Mouse (Mus musculus): ENCODE measurements around the gene Gapvd1. TPM values are rescaled to one million over a fixed set of nuclear protein-coding genes. Genes with fewer than 3 reads are reported as not detected.

Gene Gapvd1
- polyA plus RNA-seq, 1 experiment from 2014 or later, result 92.2 TPM

- Histone ChIP-seq H3K9me3 (ENCODE audit: control insufficient read depth, low read length) (no peaks in the 10 kb centered on the region), H3K4me2 (replicated peaks; ENCODE audit: low read depth, low read length) (no peak overlapping the region), H3K27me3 (ENCODE audit: control insufficient read depth, insufficient read depth, low read length) (no peaks in the 10 kb centered on the region), H3K9ac (ENCODE audit: low read depth, low read length) (no peak overlapping the region), H3K36me3 (ENCODE audit: control insufficient read depth, insufficient read depth, low read length) (peaks cover 4% of the 10 kb centered on the region; the same call in 1 of the 2 replicates), H3K4me3 (ENCODE audit: low read length) (no peak overlapping the region), H3K4me1 (ENCODE audit: control insufficient read depth, insufficient read depth, low read length) (no peaks in the 10 kb centered on the region), H3K27ac (ENCODE audit: low read depth, low read length) (no peak overlapping the region)
- ATAC-seq (ENCODE audit: low FRiP score, low TSS enrichment), result no peak
- WGBS, result 96% methylated on average over 12 of the region's 12 CpGs
These were observed 13.5 kb downstream of the Gapvd1 start for GRCm38 (mm10) chr2:34741390-34742159.

DNA sequence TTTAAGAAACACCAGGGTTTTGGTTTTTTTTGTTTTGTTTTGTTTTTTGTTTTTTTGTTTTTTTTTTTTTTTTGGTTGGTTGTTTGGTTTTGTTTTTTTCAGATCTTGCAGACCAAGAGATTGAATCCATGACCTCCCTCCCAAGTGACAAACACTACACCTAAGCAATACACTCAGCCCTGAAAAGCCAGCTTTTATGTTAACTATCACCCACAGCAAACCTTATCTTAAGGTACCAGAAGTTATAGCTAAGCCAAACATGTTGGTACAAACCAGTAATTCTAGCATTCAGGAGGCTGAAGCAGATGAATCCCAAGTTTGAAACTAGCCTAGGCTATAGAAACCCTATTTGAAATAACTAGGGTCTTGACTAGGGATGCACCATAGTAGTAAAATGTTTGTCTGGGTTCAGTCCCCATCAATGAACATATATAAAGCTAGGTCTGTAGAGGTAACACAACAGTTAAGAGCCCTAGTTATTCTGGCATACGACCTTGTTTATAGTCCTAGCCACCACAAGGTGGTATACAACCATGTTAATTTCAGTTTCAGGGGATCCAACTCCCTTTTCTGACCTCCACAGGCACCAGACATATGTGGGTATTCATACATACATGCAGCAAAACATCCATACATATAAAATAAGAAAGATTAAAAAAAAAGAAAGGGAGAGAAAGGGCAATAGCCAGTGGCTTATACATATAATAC, 15.2 kb downstream of the Gapvd1 start:
- no peaks in the 10 kb centered on the region for H3K9me3 ChIP-seq (ENCODE audit: control insufficient read depth, low read length)
- H3K4me2 ChIP-seq (replicated peaks; ENCODE audit: low read depth, low read length), result no peak overlapping the region
- no peaks in the 10 kb centered on the region for H3K4me1 ChIP-seq (ENCODE audit: control insufficient read depth, insufficient read depth, low read length)
- 78% methylated on average over 1 of the region's 1 CpGs for whole genome bisulfite sequencing
- H3K9ac ChIP-seq (ENCODE audit: low read depth, low read length), result no peak overlapping the region
- no peaks in the 10 kb centered on the region for H3K27me3 ChIP-seq (ENCODE audit: control insufficient read depth, insufficient read depth, low read length)
- no peak overlapping the region for H3K27ac ChIP-seq (ENCODE audit: low read depth, low read length)
- H3K36me3 ChIP-seq (ENCODE audit: control insufficient read depth, insufficient read depth, low read length), result no peaks in the 10 kb centered on the region
- no peak for ATAC-seq (ENCODE audit: low FRiP score, low TSS enrichment)
- H3K4me3 ChIP-seq (ENCODE audit: low read length), result no peak overlapping the region

DNA sequence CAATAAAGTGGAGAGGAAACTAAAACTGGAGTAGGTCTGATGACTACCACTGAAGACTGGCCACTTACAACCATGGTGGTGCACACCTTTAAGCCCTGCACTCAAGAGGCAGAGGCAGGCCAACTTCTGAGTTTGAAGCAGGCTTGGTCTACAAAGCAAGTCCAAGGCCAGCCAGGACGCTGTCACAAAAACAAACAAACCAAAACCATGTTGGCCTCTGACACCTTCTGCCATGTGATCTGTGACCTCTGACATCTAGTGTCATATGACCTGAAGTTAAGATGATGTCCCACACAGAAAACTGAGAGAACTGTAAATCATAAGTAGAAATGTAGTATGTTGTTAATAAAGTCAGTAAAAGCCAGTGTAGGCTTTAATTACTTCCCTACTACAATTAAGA, 17.1 kb downstream of the Gapvd1 start:
- 25% methylated on average over 1 of the region's 1 CpGs for WGBS
- Histone ChIP-seq H3K9ac (ENCODE audit: low read depth, low read length) (no peak overlapping the region), H3K27me3 (ENCODE audit: control insufficient read depth, insufficient read depth, low read length) (no peaks in the 10 kb centered on the region), H3K4me3 (ENCODE audit: low read length) (no peak overlapping the region), H3K4me1 (ENCODE audit: control insufficient read depth, insufficient read depth, low read length) (no peaks in the 10 kb centered on the region), H3K36me3 (ENCODE audit: control insufficient read depth, insufficient read depth, low read length) (peaks cover 3% of the 10 kb centered on the region; the same call in 1 of the 2 replicates), H3K4me2 (replicated peaks; ENCODE audit: low read depth, low read length) (no peak overlapping the region), H3K9me3 (ENCODE audit: control insufficient read depth, low read length) (no peaks in the 10 kb centered on the region), H3K27ac (ENCODE audit: low read depth, low read length) (no peak overlapping the region)
- no peak for ATAC-seq (ENCODE audit: low FRiP score, low TSS enrichment)

- H3K27me3 ChIP-seq (ENCODE audit: control insufficient read depth, insufficient read depth, low read length), result no peaks in the 10 kb centered on the region
- H3K9me3 ChIP-seq (ENCODE audit: control insufficient read depth, low read length), result no peaks in the 10 kb centered on the region
- WGBS, result 97% methylated on average over 1 of the region's 1 CpGs
- H3K36me3 ChIP-seq (ENCODE audit: control insufficient read depth, insufficient read depth, low read length), result peaks cover 3% of the 10 kb centered on the region; the same call in 1 of the 2 replicates
- no peak overlapping the region for H3K4me2 ChIP-seq (replicated peaks; ENCODE audit: low read depth, low read length)
- no peak overlapping the region for H3K27ac ChIP-seq (ENCODE audit: low read depth, low read length)
- H3K4me3 ChIP-seq (ENCODE audit: low read length), result no peak overlapping the region
- no peak overlapping the region for H3K9ac ChIP-seq (ENCODE audit: low read depth, low read length)
- ATAC-seq (ENCODE audit: low FRiP score, low TSS enrichment), result no peak
- no peaks in the 10 kb centered on the region for H3K4me1 ChIP-seq (ENCODE audit: control insufficient read depth, insufficient read depth, low read length)
These were observed 18.4 kb downstream of the Gapvd1 start for GRCm38 (mm10) chr2:34736626-34737025.

DNA sequence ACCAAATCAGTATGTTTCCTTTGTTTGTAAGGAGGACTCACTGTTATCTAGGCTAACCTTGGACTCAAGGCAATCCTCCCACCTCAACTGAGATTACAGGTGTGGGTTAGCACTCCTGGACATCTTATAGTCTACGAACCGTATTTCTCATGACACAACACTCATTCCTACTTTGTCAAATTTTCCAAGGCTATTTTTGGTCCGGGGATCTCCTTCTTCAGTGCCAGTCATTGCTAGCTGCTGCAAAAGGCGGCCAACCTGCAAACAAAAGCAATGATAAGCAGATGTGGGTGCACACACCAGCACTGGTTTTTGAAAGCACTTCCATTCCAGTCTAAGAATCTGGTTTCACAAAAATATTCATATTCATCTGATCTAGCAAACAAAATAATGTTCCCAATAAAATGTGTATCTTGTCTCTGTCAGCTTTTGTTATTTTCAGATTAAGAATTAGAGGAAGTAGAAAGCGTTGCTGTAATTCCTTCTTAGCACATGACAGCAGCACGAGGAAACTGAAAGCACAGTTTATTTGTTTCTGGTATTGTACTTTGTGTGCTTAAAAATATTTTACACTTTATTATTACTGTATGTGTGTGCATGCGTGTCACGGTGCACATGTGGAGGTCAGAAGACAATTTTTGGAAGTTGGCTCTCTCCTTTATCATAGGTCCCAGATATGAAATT, 27.8 kb downstream of the Gapvd1 start:
- Histone ChIP-seq H3K36me3 (ENCODE audit: control insufficient read depth, insufficient read depth, low read length) (peaks cover 57% of the 10 kb centered on the region), H3K9ac (ENCODE audit: low read depth, low read length) (no peak overlapping the region), H3K27me3 (ENCODE audit: control insufficient read depth, insufficient read depth, low read length) (no peaks in the 10 kb centered on the region), H3K4me2 (replicated peaks; ENCODE audit: low read depth, low read length) (no peak overlapping the region), H3K9me3 (ENCODE audit: control insufficient read depth, low read length) (no peaks in the 10 kb centered on the region), H3K4me3 (ENCODE audit: low read length) (no peak overlapping the region), H3K4me1 (ENCODE audit: control insufficient read depth, insufficient read depth, low read length) (no peaks in the 10 kb centered on the region), H3K27ac (ENCODE audit: low read depth, low read length) (no peak overlapping the region)
- WGBS, result 94% methylated on average over 8 of the region's 8 CpGs
- ATAC-seq (ENCODE audit: low FRiP score, low TSS enrichment), result no peak

GRCm38 (mm10) chr2:34725269-34725668, 29.8 kb downstream of the Gapvd1 start:
- H3K4me3 ChIP-seq (ENCODE audit: low read length), result no peak overlapping the region
- no peaks in the 10 kb centered on the region for H3K27me3 ChIP-seq (ENCODE audit: control insufficient read depth, insufficient read depth, low read length)
- no peaks in the 10 kb centered on the region for H3K9me3 ChIP-seq (ENCODE audit: control insufficient read depth, low read length)
- no peaks in the 10 kb centered on the region for H3K4me1 ChIP-seq (ENCODE audit: control insufficient read depth, insufficient read depth, low read length)
- WGBS, result 97% methylated on average over 5 of the region's 5 CpGs
- no peak overlapping the region for H3K27ac ChIP-seq (ENCODE audit: low read depth, low read length)
- peaks cover 67% of the 10 kb centered on the region for H3K36me3 ChIP-seq (ENCODE audit: control insufficient read depth, insufficient read depth, low read length)
- no peak overlapping the region for H3K9ac ChIP-seq (ENCODE audit: low read depth, low read length)
- no peak for ATAC-seq (ENCODE audit: low FRiP score, low TSS enrichment)
- H3K4me2 ChIP-seq (replicated peaks; ENCODE audit: low read depth, low read length), result no peak overlapping the region

DNA sequence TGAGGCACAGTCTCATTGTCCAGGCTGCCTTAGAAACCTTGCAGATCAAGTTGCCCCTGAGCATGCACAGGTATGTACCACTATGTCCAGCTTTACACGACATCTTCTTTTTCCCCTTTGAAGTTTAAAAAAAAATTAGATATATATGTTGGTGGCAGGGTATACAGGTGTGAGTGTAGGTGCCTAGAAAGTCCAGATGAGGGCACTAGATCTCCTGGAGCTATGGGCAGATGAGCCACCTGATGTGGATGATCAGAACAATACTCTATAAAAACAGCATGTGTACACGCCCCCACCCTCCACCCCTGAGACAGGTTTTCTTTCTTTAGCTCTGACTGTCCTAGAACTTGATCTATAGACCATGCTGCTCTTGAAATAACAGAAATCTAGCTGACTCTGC, 36.8 kb downstream of the Gapvd1 start:
- Histone ChIP-seq H3K36me3 (ENCODE audit: control insufficient read depth, insufficient read depth, low read length) (peaks cover 75% of the 10 kb centered on the region), H3K4me2 (replicated peaks; ENCODE audit: low read depth, low read length) (no peak overlapping the region), H3K27me3 (ENCODE audit: control insufficient read depth, insufficient read depth, low read length) (no peaks in the 10 kb centered on the region), H3K9me3 (ENCODE audit: control insufficient read depth, low read length) (no peaks in the 10 kb centered on the region), H3K27ac (ENCODE audit: low read depth, low read length) (no peak overlapping the region), H3K4me3 (ENCODE audit: low read length) (no peak overlapping the region), H3K4me1 (ENCODE audit: control insufficient read depth, insufficient read depth, low read length) (no peaks in the 10 kb centered on the region), H3K9ac (ENCODE audit: low read depth, low read length) (no peak overlapping the region)
- WGBS, result 79% methylated on average over 2 of the region's 2 CpGs
- ATAC-seq (ENCODE audit: low FRiP score, low TSS enrichment), result no peak

GRCm38 (mm10) chr2:34711904-34712303, 43.1 kb downstream of the Gapvd1 start:
- Histone ChIP-seq H3K27ac (ENCODE audit: low read depth, low read length) (no peak overlapping the region), H3K4me2 (replicated peaks; ENCODE audit: low read depth, low read length) (no peak overlapping the region), H3K4me3 (ENCODE audit: low read length) (no peak overlapping the region), H3K36me3 (ENCODE audit: control insufficient read depth, insufficient read depth, low read length) (peaks cover 86% of the 10 kb centered on the region), H3K9me3 (ENCODE audit: control insufficient read depth, low read length) (no peaks in the 10 kb centered on the region), H3K9ac (ENCODE audit: low read depth, low read length) (no peak overlapping the region), H3K27me3 (ENCODE audit: control insufficient read depth, insufficient read depth, low read length) (no peaks in the 10 kb centered on the region), H3K4me1 (ENCODE audit: control insufficient read depth, insufficient read depth, low read length) (no peaks in the 10 kb centered on the region)
- ATAC-seq (ENCODE audit: low FRiP score, low TSS enrichment), result no peak
- WGBS, result 94% methylated on average over 6 of the region's 6 CpGs

DNA sequence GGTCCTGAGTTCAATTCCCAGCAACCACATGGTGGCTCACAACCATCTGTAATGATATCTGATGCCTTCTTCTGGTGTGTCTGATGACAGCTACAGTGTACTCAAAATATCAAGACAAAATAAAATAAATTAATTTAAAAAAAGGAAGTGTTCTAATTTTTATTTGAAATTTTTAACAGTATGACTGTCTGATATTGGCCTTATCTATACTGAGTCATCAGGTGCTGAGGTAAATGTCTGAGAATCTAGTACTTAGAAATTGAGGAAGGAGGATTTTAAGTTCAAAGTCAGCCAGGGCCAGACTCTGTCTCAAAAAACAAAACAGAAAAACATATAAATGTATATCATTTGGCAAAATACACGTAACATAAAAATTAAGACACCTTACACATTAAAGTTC, 46.4 kb downstream of the Gapvd1 start:
- H3K4me1 ChIP-seq (ENCODE audit: control insufficient read depth, insufficient read depth, low read length), result no peaks in the 10 kb centered on the region
- ATAC-seq (ENCODE audit: low FRiP score, low TSS enrichment), result no peak
- no peaks in the 10 kb centered on the region for H3K9me3 ChIP-seq (ENCODE audit: control insufficient read depth, low read length)
- H3K36me3 ChIP-seq (ENCODE audit: control insufficient read depth, insufficient read depth, low read length), result peaks cover 87% of the 10 kb centered on the region
- no peak overlapping the region for H3K4me2 ChIP-seq (replicated peaks; ENCODE audit: low read depth, low read length)
- H3K9ac ChIP-seq (ENCODE audit: low read depth, low read length), result no peak overlapping the region
- no peak overlapping the region for H3K4me3 ChIP-seq (ENCODE audit: low read length)
- no peak overlapping the region for H3K27ac ChIP-seq (ENCODE audit: low read depth, low read length)
- 94% methylated on average over 1 of the region's 1 CpGs for WGBS
- H3K27me3 ChIP-seq (ENCODE audit: control insufficient read depth, insufficient read depth, low read length), result no peaks in the 10 kb centered on the region
